Mouse (Mus musculus) Muller cell, postnatal 12 days (primary cell): Measurements from ENCODE around the gene Cpa4.

Source experiments
- DNase-seq: peaks from one replicate; pipeline ENCODE4 v3.0.0-alpha.2; 2015; ENCODE audit errors: inconsistent ontology term

Gene Cpa4

DNA sequence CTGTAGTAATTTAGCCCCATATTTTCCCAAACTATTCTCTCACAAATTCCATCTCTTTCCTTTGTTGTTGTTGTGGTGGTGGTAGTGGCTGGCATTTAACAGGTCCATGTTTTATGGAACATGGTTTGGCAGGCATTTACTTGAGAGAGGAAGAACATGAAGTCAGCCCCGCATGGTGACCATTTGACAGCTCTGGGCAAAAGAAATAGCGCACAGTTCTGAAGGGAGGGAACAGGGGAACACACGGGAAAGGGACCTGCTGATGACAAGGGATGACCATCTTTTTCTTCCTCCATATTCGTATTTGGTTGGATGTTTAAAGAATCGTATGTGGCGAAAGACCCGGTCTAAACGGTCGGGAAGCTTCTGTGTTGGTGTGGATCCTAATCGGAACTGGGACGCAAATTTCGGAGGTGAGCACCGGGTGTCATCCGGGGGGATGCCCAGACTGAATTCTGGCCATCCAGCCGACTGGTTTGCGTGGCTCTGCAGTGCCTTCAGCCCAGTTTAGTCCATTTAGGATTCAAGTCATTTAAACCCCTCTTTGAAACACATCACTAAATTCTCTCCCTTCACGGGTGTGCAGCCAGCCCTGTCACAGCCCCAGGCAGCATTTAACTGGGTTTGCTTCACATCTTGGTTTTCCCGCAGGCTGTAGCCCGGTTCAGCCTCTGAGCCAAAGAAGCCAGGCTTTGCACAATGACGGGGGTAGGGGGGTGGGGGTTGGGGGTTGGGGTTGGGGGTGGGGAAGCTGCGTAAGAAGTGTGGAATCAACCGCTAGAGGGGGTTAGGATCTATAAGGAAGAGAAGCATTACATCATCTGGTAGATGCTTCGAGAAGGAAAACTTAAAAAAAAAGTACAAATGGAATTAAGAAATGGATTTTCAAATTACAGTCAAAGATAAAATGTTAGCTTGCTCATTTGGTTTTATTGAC, 16.3 kb upstream of the Cpa4 start:
- DNase-seq: no peak

DNA sequence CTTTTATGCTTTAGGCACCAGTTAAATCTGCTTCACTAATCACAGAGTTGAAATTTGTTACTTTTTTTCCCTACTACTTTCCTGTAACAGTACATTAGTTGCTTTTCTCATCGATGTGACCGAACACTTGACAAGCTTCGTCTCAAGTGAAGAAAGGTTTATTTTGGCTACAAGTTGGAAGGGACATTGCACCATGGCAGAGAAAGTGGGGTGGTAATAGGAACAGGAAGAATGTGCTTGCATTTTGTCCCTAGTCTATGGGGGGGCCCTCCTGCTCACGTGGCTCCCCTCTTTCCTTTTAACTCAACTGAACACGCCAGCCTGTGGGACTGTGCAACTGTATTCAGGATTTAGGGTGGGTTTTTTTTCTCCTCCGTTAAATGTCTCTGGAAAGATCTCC, 15.5 kb upstream of the Cpa4 start:
- no peak for DNase-seq

GRCm38 (mm10) chr6:30553381-30554010, 14.7 kb upstream of the Cpa4 start:
- DNase-seq: no peak

GRCm38 (mm10) chr6:30554092-30554491, 14.1 kb upstream of the Cpa4 start:
- no peak for DNase-seq

DNA sequence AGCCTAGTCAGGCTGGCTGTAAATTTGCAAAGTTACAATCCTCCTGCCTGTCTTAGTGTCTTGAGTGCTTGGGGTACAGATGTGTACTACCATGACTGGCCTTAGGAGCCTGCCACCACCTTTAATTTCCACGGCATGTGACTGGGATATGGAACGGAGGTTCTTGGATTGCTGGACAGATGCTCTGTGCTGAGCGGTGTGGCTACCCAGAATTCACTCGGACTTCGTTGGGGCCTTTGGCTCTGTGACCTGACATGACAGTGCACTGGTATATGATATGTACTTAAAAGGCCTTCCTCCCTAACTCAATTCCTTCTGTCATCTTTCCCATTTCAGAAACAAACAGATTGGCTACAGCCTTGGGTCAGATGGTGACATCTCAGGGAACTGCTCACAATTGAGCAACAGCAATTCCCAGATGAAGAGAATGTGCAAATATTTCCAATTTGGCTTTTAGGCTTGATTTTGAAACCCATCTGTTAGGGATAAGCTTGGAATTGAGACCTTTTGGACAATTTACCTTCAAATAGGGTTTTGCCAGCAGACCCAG, 13.5 kb upstream of the Cpa4 start:
- no peak for DNase-seq

- DNase-seq: peak; percentile 53
These were observed 12.1 kb upstream of the Cpa4 start for GRCm38 (mm10) chr6:30556080-30556479.

DNA sequence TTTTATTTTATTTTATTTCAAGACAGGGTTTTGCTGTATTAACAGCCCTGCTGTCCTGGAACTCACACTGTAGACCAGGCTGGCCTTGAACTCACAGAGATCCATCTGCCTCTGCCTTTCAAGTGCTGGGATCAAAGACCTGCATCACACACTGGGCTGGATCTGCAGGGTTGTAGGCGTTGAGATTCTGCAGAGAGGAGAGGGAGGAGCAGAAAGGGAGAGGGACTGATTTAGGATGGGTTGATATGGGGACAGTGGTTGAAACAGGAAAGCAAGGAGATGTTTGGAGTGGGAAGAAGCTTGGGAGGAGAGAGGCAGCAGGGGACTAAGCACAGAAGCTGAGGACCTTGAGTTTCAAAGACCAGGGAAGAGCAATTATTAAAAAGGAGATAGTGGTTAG, 8.4 kb upstream of the Cpa4 start:
- DNase-seq: no peak

DNA sequence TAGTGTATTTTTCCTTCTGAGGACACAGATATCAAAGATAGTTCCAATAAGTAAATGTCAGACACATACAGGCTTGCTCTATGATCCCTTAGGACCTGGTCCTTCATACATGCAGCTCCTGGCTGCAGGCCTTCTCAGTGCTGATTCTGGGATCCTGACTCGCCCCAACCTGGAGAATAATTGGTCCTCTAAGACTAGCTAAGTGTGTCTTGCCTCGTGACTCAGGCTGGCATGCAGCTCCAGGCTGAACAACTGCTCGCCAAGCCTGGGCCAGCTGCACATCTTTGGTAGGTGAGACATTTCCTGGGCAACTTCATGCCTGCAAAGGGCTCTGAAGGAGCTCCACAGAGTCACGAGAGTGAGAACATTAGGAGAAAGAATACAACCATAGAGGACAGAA, 6.0 kb upstream of the Cpa4 start:
- DNase-seq: no peak

DNA sequence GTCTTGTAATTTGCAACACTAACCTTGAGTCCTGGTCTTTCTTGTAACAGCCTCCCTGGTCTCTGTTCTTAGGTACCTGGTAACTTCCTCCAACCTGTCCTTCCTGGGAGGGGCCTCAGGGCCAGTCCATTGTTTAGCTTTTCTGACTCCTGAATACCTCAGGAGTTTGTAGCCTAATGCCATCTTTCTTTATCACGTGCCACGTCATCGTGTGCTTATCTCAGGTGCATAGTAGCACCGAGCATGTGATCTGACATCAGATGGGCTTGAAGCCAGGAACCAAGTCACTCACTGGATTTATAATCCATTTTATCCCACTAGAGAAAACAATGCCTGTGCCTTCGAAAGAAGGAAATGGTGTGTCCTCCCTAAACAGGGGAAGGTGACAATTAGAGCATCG, 4.6 kb upstream of the Cpa4 start:
- no peak for DNase-seq

DNA sequence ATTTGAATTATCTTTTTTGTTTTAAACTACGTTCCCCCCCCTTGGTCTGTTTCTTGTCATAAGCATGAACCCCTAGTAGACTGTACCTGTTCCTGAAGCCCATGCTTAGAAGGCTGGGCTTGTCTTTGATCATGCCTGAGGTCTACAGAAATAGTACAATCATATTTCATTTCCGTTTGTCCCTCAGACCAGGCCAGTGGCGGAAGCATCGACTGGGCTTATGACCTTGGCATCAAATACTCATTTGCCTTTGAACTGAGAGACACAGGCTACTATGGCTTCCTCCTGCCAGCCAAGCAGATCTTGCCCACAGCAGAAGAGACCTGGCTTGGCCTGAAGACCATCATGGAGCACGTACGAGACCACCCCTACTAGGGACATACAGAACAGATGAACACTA, 4.1 kb upstream of the Cpa4 start:
- no peak for DNase-seq

GRCm38 (mm10) chr6:30569331-30569730, 1.2 kb downstream of the Cpa4 start:
- no peak for DNase-seq

GRCm38 (mm10) chr6:30570012-30570411, 1.8 kb downstream of the Cpa4 start:
- peak; percentile 72 for DNase-seq

- peak; percentile 58 for DNase-seq
These were observed 4.5 kb downstream of the Cpa4 start for GRCm38 (mm10) chr6:30572456-30573311.

GRCm38 (mm10) chr6:30573380-30573779, 5.2 kb downstream of the Cpa4 start:
- no peak for DNase-seq

- DNase-seq: peak; percentile 36
These were observed 6.8 kb downstream of the Cpa4 start for GRCm38 (mm10) chr6:30574945-30575344.

- DNase-seq: no peak
These were observed 8.5 kb downstream of the Cpa4 start for GRCm38 (mm10) chr6:30576477-30577203.

- peak; percentile 38 for DNase-seq
These were observed 12.0 kb downstream of the Cpa4 start for GRCm38 (mm10) chr6:30579961-30580840.

DNA sequence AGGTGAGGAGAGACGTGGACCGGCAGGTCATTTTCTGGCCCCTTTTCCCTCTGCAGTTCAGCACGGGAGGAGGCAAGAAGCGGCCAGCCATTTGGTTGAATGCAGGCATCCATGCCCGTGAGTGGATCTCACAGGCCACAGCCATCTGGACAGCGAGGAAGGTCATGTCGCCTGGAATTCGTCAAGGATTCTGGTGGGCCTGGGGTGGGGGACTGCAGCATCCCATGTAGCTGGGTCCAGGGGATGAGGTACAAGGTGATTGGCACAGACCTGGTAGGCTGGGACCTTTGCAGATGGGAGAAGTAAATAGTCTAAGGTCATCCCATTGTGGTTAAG, 12.6 kb downstream of the Cpa4 start:
- DNase-seq: no peak

DNA sequence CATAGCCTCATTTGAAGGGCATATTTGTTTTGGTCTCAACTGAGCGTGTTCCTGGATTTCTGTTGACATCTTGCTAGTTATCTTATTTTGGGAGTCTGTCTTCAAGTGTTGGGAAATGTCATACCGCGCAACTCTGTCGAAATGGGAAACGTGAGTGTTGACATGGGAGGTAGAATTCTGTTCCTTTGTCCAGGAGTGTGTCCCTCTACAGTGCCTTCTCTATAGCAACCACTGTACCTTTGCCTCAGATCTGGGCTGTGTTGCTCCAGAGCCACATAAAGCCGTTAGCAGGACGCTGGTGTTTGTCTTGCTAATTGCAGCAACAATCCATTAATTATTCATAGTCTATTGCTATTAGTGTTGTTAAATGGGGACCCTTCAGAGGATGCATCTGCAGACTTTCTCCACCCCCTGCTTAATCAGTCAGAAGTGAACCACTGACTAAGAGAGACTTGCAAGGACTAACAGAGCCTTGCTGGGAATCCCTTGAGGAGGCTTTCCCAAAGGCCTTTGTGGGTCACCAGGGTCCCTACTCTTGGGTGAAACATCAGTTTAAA, 18.8 kb downstream of the Cpa4 start:
- DNase-seq: no peak

- DNase-seq: no peak
These were observed 21.6 kb downstream of the Cpa4 start for GRCm38 (mm10) chr6:30589819-30590218.
